Mouse (Mus musculus): ENCODE results near the gene Rere.

- TF ChIP-seq GATA1 (IDR thresholded peaks at IDR 0.05; ENCODE audit: low read depth, low read length) (no peak), MAX (IDR thresholded peaks at IDR 0.05; ENCODE audit: low read length) (no peak), SMC3 (IDR thresholded peaks at IDR 0.05; ENCODE audit: low read depth, low read length) (no peak), CHD1 (IDR thresholded peaks at IDR 0.05; ENCODE audit: low read depth, low read length) (no peak), CTCF (IDR thresholded peaks at IDR 0.05 in 2 of 3, conservative IDR thresholded peaks at IDR 0.05 in 1 of 3; ENCODE audit: control insufficient read depth in 1 of 3, insufficient read depth in 1 of 3, low read depth in 2 of 3, low read length in 3 of 3, poor library complexity in 1 of 3, severe bottlenecking in 1 of 3) (no peak), TCF12 (IDR thresholded peaks at IDR 0.05; ENCODE audit: low read depth, low read length) (no peak), POLR2A (IDR thresholded peaks at IDR 0.05; ENCODE audit: control insufficient read depth in 1 of 2, insufficient read depth in 1 of 2, low read depth in 1 of 2, low read length in 2 of 2, poor library complexity in 1 of 2) (no peak), RCOR1 (IDR thresholded peaks at IDR 0.05; ENCODE audit: low read depth, low read length) (no peak)
Measured at GRCm38 (mm10) chr4:150340796-150341525, 59.5 kb downstream of the Rere start.

All from MEL (cell line).